Mouse (Mus musculus) hindbrain, embryonic 11.5 days (tissue): ENCODE results near the gene Ext2. TPM values are rescaled to one million over a fixed set of nuclear protein-coding genes. Genes with fewer than 3 reads are reported as not detected.

Source experiments
- ATAC-seq: fragments of 200-750 bp; cut with Nextera tagmentation; 2 replicates; pipeline ENCODE4 v1.8.0; 2017; ENCODE audit warnings: mild to moderate bottlenecking, moderate TSS enrichment, moderate library complexity; ENCODE audit not compliant: low FRiP score
- DNase-seq: peaks from one replicate; pipeline ENCODE4 v3.0.0-alpha.2; 2015; ENCODE audit warnings: low spot score
- H3K27ac ChIP-seq: fragments of 300-500 bp; sonication (generic); 2 replicates; pipeline ENCODE4 v1.5.1; 2014; ENCODE audit warnings: mild to moderate bottlenecking, low read depth, low read length
- H3K27me3 ChIP-seq: fragments of 300-500 bp; sonication (generic); 2 replicates; pipeline ENCODE4 v1.6.1; 2014; ENCODE audit warnings: mild to moderate bottlenecking, low read length, moderate library complexity, mixed read lengths; ENCODE audit not compliant: control insufficient read depth, insufficient read depth
- H3K36me3 ChIP-seq: fragments of 300-500 bp; sonication (generic); 2 replicates; pipeline ENCODE4 v1.6.1; 2014; ENCODE audit warnings: mild to moderate bottlenecking, low read length, moderate library complexity, mixed read lengths; ENCODE audit not compliant: control insufficient read depth, insufficient read depth
- H3K4me1 ChIP-seq: fragments of 300-500 bp; sonication (generic); replicated peaks from 2 replicates; pipeline ENCODE4 v1.6.1; 2014; ENCODE audit warnings: low read length, mixed read lengths; ENCODE audit not compliant: control insufficient read depth, insufficient read depth
- H3K4me2 ChIP-seq: fragments of 300-500 bp; sonication (generic); replicated peaks from 2 replicates; pipeline ENCODE4 v1.6.1; 2014; ENCODE audit warnings: mild to moderate bottlenecking, low read depth, low read length
- H3K4me3 ChIP-seq: fragments of 300-500 bp; sonication (generic); 2 replicates; pipeline ENCODE4 v1.5.1; 2014; ENCODE audit warnings: low read depth, low read length
- H3K9ac ChIP-seq: fragments of 300-500 bp; sonication (generic); 2 replicates; pipeline ENCODE4 v1.6.1; 2014; ENCODE audit warnings: low read depth, low read length
- H3K9me3 ChIP-seq: fragments of 300-500 bp; sonication (generic); 2 replicates; pipeline ENCODE4 v1.6.1; 2016; ENCODE audit warnings: low read length; ENCODE audit not compliant: control insufficient read depth
- WGBS: fragments of 180-500 bp; shearing (Covaris S2); extraction: QIAGEN DNeasy Blood & Tissue Kit; methylation state at CpG from one replicate; pipeline ENCODE4 v1.1.7; 2014; 5-methylcytosine and 5-hydroxymethylcytosine counted together
- polyA plus RNA-seq: library from polyadenylated mRNA; unstranded; fragments of >200 nt; fragmentation: Nextera tagmentation; extraction: Ambion mirVana; gene quantifications from 2 replicates; pipeline ENCODE4 v1.2.1, GENCODE M21; 2014

The Ext2 gene
- polyA plus RNA-seq, 1 experiment from 2014 or later, result 54.4 TPM

DNA sequence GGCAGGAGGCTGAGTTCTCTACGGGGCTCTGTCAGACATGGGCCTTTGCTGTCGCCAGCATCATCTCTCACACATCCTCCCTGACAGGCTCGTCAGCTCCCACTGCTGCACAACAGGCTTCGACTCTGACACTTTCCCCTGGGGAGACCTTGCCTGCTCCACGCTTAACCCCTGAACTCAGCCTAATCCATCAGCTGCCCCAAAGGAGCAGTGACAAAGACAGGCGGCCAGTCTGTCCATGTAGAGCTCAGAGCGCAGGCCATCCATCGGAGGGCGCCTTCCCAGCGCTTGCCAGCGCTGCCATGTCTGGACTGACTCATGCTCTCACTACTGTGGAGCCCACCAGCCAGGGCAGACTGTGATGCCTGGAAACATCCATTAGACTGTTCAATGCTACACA, 92.8 kb downstream of the Ext2 start:
- peak; percentile 51 for DNase-seq
- Histone ChIP-seq H3K4me1 (no peaks in the 10 kb centered on the region), H3K4me3 (no peak overlapping the region), H3K9me3 (no peaks in the 10 kb centered on the region), H3K27me3 (no peaks in the 10 kb centered on the region), H3K27ac (no peak overlapping the region), H3K4me2 (no peak overlapping the region), H3K9ac (no peak overlapping the region), H3K36me3 (no peaks in the 10 kb centered on the region)
- peak; percentile 45; the same call in 1 of the 2 replicates for ATAC-seq
- 39% methylated on average over 11 of the region's 11 CpGs for WGBS

DNA sequence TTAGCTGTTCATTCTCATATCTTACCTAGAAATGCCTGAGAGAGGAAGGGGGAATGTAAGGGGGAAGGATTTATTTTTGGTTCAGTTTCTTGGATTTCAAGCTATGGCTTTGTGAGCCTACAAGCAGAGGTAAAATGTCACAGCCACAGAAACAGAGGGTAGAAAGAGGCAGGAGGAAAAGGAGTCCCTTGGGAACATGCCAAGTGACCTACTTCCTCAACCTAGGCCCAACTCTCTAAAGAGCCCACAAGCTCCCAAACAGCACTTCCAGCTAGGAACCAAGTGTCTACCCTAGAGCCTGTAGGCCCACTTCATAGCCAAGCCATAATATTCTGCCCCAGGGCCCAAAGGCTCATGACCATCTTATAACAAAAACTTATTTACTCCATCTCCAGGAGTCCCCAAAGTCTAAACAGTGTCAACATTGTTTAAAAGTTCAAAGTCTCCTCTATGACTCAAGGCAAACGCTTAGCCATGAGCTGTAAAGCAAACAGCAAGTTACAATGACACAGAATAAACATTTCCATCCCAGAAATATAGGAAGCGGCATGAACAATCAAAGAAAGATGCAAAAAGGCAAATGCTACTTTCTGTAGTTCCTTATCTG, 99.1 kb downstream of the Ext2 start:
- Histone ChIP-seq H3K27ac (no peak overlapping the region), H3K9me3 (no peaks in the 10 kb centered on the region), H3K4me1 (no peaks in the 10 kb centered on the region), H3K27me3 (no peaks in the 10 kb centered on the region), H3K36me3 (no peaks in the 10 kb centered on the region), H3K4me2 (no peak overlapping the region), H3K9ac (no peak overlapping the region), H3K4me3 (no peak overlapping the region)
- ATAC-seq, result no peak
- no peak for DNase-seq
- 88% methylated on average over 2 of the region's 2 CpGs for WGBS

DNA sequence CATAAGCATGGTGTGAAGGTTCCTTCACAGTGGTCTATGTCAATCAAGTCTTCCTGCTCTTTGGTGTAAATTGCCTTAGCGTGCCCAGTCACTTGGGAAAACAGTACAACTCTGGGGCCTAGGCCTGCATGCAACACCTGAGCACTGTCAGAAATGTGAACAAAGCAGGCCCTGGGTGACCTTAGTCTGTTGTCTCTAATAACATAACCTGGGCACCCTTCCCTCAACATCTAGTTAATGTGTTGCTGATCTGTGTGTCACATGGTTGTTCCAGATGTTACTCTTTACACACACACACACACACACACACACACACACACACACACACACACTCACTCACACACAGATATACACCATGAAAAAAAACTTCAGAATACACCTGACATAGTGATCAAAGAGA, 101.4 kb downstream of the Ext2 start:
- no peaks in the 10 kb centered on the region for H3K9me3 ChIP-seq
- DNase-seq, result no peak
- no peaks in the 10 kb centered on the region for H3K36me3 ChIP-seq
- no peak for ATAC-seq
- no peak overlapping the region for H3K9ac ChIP-seq
- H3K27ac ChIP-seq, result no peak overlapping the region
- H3K4me1 ChIP-seq, result no peaks in the 10 kb centered on the region
- H3K27me3 ChIP-seq, result no peaks in the 10 kb centered on the region
- no peak overlapping the region for H3K4me3 ChIP-seq
- no peak overlapping the region for H3K4me2 ChIP-seq
- 65% methylated on average over 1 of the region's 1 CpGs for whole genome bisulfite sequencing

DNA sequence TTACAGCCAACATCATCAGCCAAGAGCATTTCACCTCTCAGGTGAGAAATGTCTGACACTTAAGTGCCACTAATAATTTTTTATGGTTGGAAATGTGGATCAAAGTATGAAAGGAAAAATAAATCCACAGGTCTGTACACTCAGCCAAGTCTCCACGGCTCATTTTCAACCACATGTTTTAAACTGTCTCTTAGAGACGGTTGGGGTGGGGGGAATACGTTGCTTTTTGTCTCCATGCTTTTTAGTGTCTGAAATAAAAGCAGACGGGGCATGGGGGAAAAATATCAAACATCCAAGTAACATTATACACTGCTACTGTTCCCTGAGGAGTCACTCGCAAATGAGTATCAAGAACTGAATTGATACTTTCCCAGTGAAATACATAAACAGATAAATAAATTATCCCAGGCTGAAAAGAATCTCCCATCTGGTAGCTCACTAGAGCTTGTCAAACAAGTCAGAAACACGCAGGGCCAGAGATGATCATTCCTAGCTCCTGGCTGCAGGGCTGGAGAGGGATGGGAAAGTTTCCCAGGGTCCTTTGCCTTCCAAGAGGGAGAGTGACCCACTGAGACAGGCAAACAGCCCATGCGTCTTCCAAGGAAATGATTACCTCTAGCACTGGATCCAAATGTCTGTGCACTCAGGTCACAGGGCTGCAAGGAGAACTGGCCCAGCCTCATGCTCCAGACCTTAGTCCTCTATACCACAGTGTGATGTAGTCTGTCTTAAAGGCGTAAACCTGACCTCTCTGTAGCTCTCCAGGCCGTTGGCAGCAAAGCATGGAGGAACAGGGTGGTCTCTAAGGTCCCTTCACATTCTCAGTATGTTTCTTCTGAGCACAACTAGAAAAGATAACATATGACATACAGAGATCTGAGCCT, 102.3 kb downstream of the Ext2 start:
- DNase-seq (no peak), ATAC-seq (no peak)
- 69% methylated on average over 9 of the region's 9 CpGs for WGBS
- Histone ChIP-seq H3K27me3 (no peaks in the 10 kb centered on the region), H3K27ac (no peak overlapping the region), H3K9ac (no peak overlapping the region), H3K4me2 (no peak overlapping the region), H3K36me3 (no peaks in the 10 kb centered on the region), H3K4me1 (no peaks in the 10 kb centered on the region), H3K4me3 (no peak overlapping the region), H3K9me3 (no peaks in the 10 kb centered on the region)

DNA sequence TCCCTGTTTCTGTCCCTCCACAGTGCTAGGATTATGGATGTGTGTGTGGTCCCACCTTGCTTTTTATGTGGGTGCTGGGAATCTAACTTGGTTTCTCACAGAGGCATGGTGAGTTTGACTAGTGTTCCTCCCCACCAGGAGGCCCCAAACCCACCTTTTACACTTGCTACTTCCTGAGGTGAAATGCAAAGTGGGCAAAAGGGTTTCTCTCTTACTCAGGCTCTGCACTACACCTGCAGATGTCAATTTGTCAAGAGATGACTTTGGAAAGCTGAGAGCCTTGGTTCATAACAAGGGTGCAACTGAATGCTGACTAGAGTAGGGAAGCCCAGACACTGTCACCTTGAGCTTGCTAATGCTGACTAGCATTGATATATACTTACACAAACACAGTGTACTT, 109.1 kb downstream of the Ext2 start:
- H3K27ac ChIP-seq, result no peak overlapping the region
- no peaks in the 10 kb centered on the region for H3K9me3 ChIP-seq
- H3K9ac ChIP-seq, result no peak overlapping the region
- no peaks in the 10 kb centered on the region for H3K36me3 ChIP-seq
- no peak overlapping the region for H3K4me3 ChIP-seq
- no peak for DNase-seq
- no peak overlapping the region for H3K4me2 ChIP-seq
- H3K4me1 ChIP-seq, result no peaks in the 10 kb centered on the region
- ATAC-seq, result no peak
- no peaks in the 10 kb centered on the region for H3K27me3 ChIP-seq

DNA sequence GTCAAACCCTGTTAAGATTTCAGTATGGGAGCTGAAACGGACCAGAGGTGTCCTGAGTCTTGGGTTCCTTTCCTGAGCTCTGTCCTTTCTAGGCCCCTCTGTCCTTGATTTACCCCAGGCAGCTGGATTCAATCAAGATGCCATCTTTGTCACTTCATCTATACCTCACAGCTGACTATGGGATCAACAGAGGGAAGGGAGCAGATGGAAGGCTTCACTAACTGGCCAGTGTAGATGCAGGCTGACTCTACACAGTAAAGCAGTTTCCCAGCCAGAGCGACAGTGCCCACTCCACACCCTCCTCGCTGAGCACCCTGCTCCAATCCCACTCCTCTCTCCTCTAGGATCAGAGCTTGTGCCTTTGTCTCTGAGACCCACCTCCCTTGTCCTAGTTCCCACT, 110.9 kb downstream of the Ext2 start:
- Histone ChIP-seq H3K4me3 (no peak overlapping the region), H3K27me3 (no peaks in the 10 kb centered on the region), H3K27ac (no peak overlapping the region), H3K36me3 (no peaks in the 10 kb centered on the region), H3K4me1 (no peaks in the 10 kb centered on the region), H3K4me2 (no peak overlapping the region), H3K9ac (no peak overlapping the region), H3K9me3 (no peaks in the 10 kb centered on the region)
- WGBS, result 87% methylated on average over 3 of the region's 3 CpGs
- ATAC-seq (no peak), DNase-seq (no peak)

DNA sequence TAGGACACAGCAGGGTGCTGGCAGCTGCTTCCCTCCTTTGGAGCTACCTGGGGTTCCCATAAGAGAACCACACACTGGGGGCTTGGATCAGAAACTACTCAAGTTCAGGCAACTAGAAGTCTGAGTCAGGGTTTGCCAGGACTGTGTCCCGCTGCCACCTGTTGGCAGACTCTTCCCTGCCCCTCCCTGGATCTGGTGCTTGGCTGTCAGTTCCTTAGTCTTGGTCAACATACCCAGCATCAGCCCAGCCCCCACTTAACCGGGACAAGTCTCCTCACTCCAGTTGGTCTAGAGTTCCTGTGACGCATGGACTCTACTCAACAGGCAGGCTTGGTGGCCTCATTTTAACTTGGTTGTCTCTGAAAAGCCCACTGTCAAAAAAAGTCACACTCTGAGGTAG, 112.7 kb downstream of the Ext2 start:
- H3K4me3 ChIP-seq, result no peak overlapping the region
- H3K27me3 ChIP-seq, result no peaks in the 10 kb centered on the region
- DNase-seq (no peak), ATAC-seq (no peak)
- H3K36me3 ChIP-seq, result no peaks in the 10 kb centered on the region
- no peak overlapping the region for H3K27ac ChIP-seq
- no peak overlapping the region for H3K4me2 ChIP-seq
- no peaks in the 10 kb centered on the region for H3K4me1 ChIP-seq
- no peak overlapping the region for H3K9ac ChIP-seq
- H3K9me3 ChIP-seq, result no peaks in the 10 kb centered on the region
- WGBS, result 80% methylated on average over 3 of the region's 3 CpGs

DNA sequence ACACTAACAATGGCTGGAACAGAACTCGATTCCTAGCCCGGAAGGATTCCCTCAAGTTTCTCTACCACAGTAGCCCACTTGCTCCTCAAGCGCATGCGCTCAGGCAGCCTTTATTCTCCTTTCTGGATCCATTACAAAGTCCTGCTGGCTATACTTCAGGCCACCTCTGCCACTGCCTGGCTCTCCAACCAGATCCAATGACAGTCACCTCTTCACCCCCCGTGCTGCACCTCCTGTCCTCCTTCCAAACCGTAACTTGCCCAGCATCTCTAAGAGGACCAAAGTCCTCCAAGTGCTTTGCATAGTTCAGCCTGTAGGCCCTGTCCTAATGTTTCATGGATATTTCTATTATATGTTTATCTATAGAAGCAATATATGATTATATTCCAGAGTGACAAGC, 113.1 kb downstream of the Ext2 start:
- DNase-seq (no peak), ATAC-seq (no peak)
- Histone ChIP-seq H3K9ac (no peak overlapping the region), H3K36me3 (no peaks in the 10 kb centered on the region), H3K9me3 (no peaks in the 10 kb centered on the region), H3K4me1 (no peaks in the 10 kb centered on the region), H3K27ac (no peak overlapping the region), H3K4me2 (no peak overlapping the region), H3K4me3 (no peak overlapping the region), H3K27me3 (no peaks in the 10 kb centered on the region)
- 96% methylated on average over 6 of the region's 6 CpGs for WGBS

DNA sequence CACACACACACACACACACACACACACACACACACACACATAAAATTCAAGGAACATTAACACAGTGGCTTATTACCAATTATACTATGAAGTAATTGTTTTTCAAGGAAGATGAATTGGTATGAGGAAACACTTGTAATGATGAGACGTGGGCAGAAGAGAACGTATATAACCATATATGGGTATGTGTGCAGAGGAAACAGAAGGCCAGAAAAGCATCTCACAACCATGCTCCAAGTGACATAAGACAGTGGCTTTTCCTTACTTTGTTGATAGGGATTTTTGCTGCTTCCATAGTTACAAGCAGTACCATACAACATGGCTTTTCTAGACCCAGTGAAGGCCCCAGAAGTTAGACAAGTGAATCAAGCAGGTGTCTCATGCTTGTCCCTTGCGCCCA, 115.5 kb downstream of the Ext2 start:
- no peaks in the 10 kb centered on the region for H3K27me3 ChIP-seq
- WGBS, result 89% methylated on average over 3 of the region's 3 CpGs
- no peaks in the 10 kb centered on the region for H3K4me1 ChIP-seq
- no peaks in the 10 kb centered on the region for H3K9me3 ChIP-seq
- no peak overlapping the region for H3K4me2 ChIP-seq
- H3K9ac ChIP-seq, result no peak overlapping the region
- no peak overlapping the region for H3K4me3 ChIP-seq
- H3K36me3 ChIP-seq, result no peaks in the 10 kb centered on the region
- DNase-seq (no peak), ATAC-seq (no peak)
- no peak overlapping the region for H3K27ac ChIP-seq
